Comparison of ENCODE assay signal across 14 mouse cellular contexts in the genomic region with DNA sequence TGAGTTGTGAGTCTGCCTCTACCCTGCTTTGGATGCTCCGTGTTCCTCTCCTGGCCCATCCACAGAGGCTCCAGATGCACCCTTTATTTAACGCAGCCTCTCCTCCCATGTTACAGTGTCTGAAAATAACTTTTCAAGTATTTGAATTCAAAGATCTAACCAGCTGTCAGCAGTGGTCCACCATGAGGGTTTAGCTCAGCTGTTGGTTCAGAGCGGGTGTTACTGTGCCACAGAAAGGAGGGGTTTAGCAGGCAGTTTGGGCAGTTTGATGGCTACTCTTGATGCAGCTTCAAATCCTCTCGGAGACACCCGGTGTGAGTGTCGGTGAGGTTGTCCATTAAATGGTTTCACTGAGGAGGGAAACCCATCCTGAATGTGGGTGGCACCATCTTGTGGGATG.
"Had no signal": no experiment of that assay in that cellular context is flagged by ENCODE, and none has a peak within 500 bp of the region (broad histone marks: within the 10 kb centered on the region; RNA-seq: fewer than 3 reads in every experiment).

No protein-coding gene starts in this region.

- H3K9me3 ChIP-seq: midbrain, embryonic 10.5 days; midbrain, embryonic 12.5 days; neural tube, embryonic 12.5 days; stomach, embryonic 15.5 days had no signal

- H3K4me3 ChIP-seq: midbrain, embryonic 10.5 days; midbrain, embryonic 12.5 days; neural tube, embryonic 12.5 days; stomach, embryonic 15.5 days had no signal

- DNase-seq: lung, adult 18-20 months; lung, embryonic 14.5 days; lung, postnatal 10 days; lung, postnatal 4 days; midbrain, embryonic 14.5 days; right cerebral cortex, postnatal 14 days; thymus, adult 2 months; thymus, postnatal 25 days; thymus, postnatal 4 days had no signal

- H3K27me3 ChIP-seq: midbrain, embryonic 12.5 days; stomach, embryonic 15.5 days had no signal

- H3K36me3 ChIP-seq: midbrain, embryonic 10.5 days; midbrain, embryonic 12.5 days; neural tube, embryonic 12.5 days; stomach, embryonic 15.5 days had no signal

- ATAC-seq: midbrain, embryonic 16.5 days had no signal

- H3K4me1 ChIP-seq: midbrain, embryonic 10.5 days; midbrain, embryonic 12.5 days; neural tube, embryonic 12.5 days; stomach, embryonic 15.5 days had no signal
